Mouse (Mus musculus): ENCODE measurements around the gene Tuft1. TPM values are rescaled to one million over a fixed set of nuclear protein-coding genes. Genes with fewer than 3 reads are reported as not detected.
A peak's percentile ranks its signal among the peaks of the same experiment; 100 is the strongest.

Tuft1 gene
- polyA plus RNA-seq, 1 experiment from 2014 or later = 3.9 TPM

- Histone ChIP-seq H3K4me2 (replicated peaks; ENCODE audit: low read depth, low read length) (no peak overlapping the region), H3K4me3 (ENCODE audit: low read depth, low read length) (no peak overlapping the region), H3K27me3 (ENCODE audit: control insufficient read depth, insufficient read depth, low read length) (no peaks in the 10 kb centered on the region), H3K4me1 (replicated peaks; ENCODE audit: control insufficient read depth, insufficient read depth, low read length) (no peaks in the 10 kb centered on the region), H3K36me3 (ENCODE audit: control insufficient read depth, insufficient read depth, low read length) (no peaks in the 10 kb centered on the region), H3K9ac (ENCODE audit: low read depth, low read length) (no peak overlapping the region), H3K9me3 (ENCODE audit: control insufficient read depth, low read length) (no peaks in the 10 kb centered on the region), H3K27ac (ENCODE audit: low read depth, low read length) (no peak overlapping the region)
- DNase-seq (ENCODE audit: low spot score) (no peak), ATAC-seq (ENCODE audit: low FRiP score) (no peak)
- WGBS = 55% methylated on average over 7 of the region's 7 CpGs
Observed at GRCm38 (mm10) chr3:94613258-94613878, 45.3 kb downstream of the Tuft1 start.

GRCm38 (mm10) chr3:94612274-94612673 lies 46.4 kb downstream of the Tuft1 start:
- no peak for DNase-seq (ENCODE audit: low spot score)
- Histone ChIP-seq H3K27ac (ENCODE audit: low read depth, low read length) (no peak overlapping the region), H3K4me3 (ENCODE audit: low read depth, low read length) (no peak overlapping the region), H3K27me3 (ENCODE audit: control insufficient read depth, insufficient read depth, low read length) (no peaks in the 10 kb centered on the region), H3K36me3 (ENCODE audit: control insufficient read depth, insufficient read depth, low read length) (no peaks in the 10 kb centered on the region), H3K4me1 (replicated peaks; ENCODE audit: control insufficient read depth, insufficient read depth, low read length) (no peaks in the 10 kb centered on the region), H3K9ac (ENCODE audit: low read depth, low read length) (no peak overlapping the region), H3K9me3 (ENCODE audit: control insufficient read depth, low read length) (no peaks in the 10 kb centered on the region), H3K4me2 (replicated peaks; ENCODE audit: low read depth, low read length) (no peak overlapping the region)
- WGBS = 70% methylated on average over 1 of the region's 1 CpGs
- ATAC-seq (ENCODE audit: low FRiP score) = no peak

GRCm38 (mm10) chr3:94611834-94612233 lies 46.8 kb downstream of the Tuft1 start:
- WGBS = 77% methylated on average over 5 of the region's 5 CpGs
- no peak for ATAC-seq (ENCODE audit: low FRiP score)

GRCm38 (mm10) chr3:94611343-94611742 lies 47.3 kb downstream of the Tuft1 start:
- Histone ChIP-seq H3K27ac (ENCODE audit: low read depth, low read length) (no peak overlapping the region), H3K36me3 (ENCODE audit: control insufficient read depth, insufficient read depth, low read length) (no peaks in the 10 kb centered on the region), H3K4me2 (replicated peaks; ENCODE audit: low read depth, low read length) (no peak overlapping the region), H3K9ac (ENCODE audit: low read depth, low read length) (no peak overlapping the region), H3K4me3 (ENCODE audit: low read depth, low read length) (no peak overlapping the region), H3K4me1 (replicated peaks; ENCODE audit: control insufficient read depth, insufficient read depth, low read length) (no peaks in the 10 kb centered on the region), H3K27me3 (ENCODE audit: control insufficient read depth, insufficient read depth, low read length) (no peaks in the 10 kb centered on the region), H3K9me3 (ENCODE audit: control insufficient read depth, low read length) (no peaks in the 10 kb centered on the region)
- DNase-seq (ENCODE audit: low spot score) (no peak), ATAC-seq (ENCODE audit: low FRiP score) (no peak)
- WGBS = 70% methylated on average over 4 of the region's 4 CpGs

More at GRCm38 (mm10) chr3:94611834-94612233, 46.8 kb downstream of the Tuft1 start:
- Histone ChIP-seq H3K36me3 (ENCODE audit: control insufficient read depth, insufficient read depth, low read length) (no peaks in the 10 kb centered on the region), H3K9me3 (ENCODE audit: control insufficient read depth, low read length) (no peaks in the 10 kb centered on the region), H3K4me2 (replicated peaks; ENCODE audit: low read depth, low read length) (no peak overlapping the region), H3K4me1 (replicated peaks; ENCODE audit: control insufficient read depth, insufficient read depth, low read length) (no peaks in the 10 kb centered on the region), H3K4me3 (ENCODE audit: low read depth, low read length) (no peak overlapping the region), H3K27ac (ENCODE audit: low read depth, low read length) (no peak overlapping the region), H3K9ac (ENCODE audit: low read depth, low read length) (no peak overlapping the region), H3K27me3 (ENCODE audit: control insufficient read depth, insufficient read depth, low read length) (no peaks in the 10 kb centered on the region)
- DNase-seq (ENCODE audit: low spot score) = no peak

GRCm38 (mm10) chr3:94610581-94610980 lies 48.1 kb downstream of the Tuft1 start:
- ATAC-seq (ENCODE audit: low FRiP score) = no peak
- no peak overlapping the region for H3K9ac ChIP-seq (ENCODE audit: low read depth, low read length)
- no peak overlapping the region for H3K4me3 ChIP-seq (ENCODE audit: low read depth, low read length)
- H3K4me1 ChIP-seq (replicated peaks; ENCODE audit: control insufficient read depth, insufficient read depth, low read length) = no peaks in the 10 kb centered on the region
- no peak for DNase-seq (ENCODE audit: low spot score)
- no peaks in the 10 kb centered on the region for H3K9me3 ChIP-seq (ENCODE audit: control insufficient read depth, low read length)
- no peak overlapping the region for H3K27ac ChIP-seq (ENCODE audit: low read depth, low read length)
- WGBS = 79% methylated on average over 2 of the region's 2 CpGs
- H3K4me2 ChIP-seq (replicated peaks; ENCODE audit: low read depth, low read length) = no peak overlapping the region
- H3K27me3 ChIP-seq (ENCODE audit: control insufficient read depth, insufficient read depth, low read length) = no peaks in the 10 kb centered on the region
- H3K36me3 ChIP-seq (ENCODE audit: control insufficient read depth, insufficient read depth, low read length) = no peaks in the 10 kb centered on the region

- H3K4me2 ChIP-seq (replicated peaks; ENCODE audit: low read depth, low read length) = no peak overlapping the region
- ATAC-seq (ENCODE audit: low FRiP score) (no peak), DNase-seq (ENCODE audit: low spot score) (no peak)
- no peaks in the 10 kb centered on the region for H3K4me1 ChIP-seq (replicated peaks; ENCODE audit: control insufficient read depth, insufficient read depth, low read length)
- H3K36me3 ChIP-seq (ENCODE audit: control insufficient read depth, insufficient read depth, low read length) = no peaks in the 10 kb centered on the region
- no peak overlapping the region for H3K27ac ChIP-seq (ENCODE audit: low read depth, low read length)
- H3K9ac ChIP-seq (ENCODE audit: low read depth, low read length) = no peak overlapping the region
- WGBS = 97% methylated on average over 3 of the region's 3 CpGs
- H3K4me3 ChIP-seq (ENCODE audit: low read depth, low read length) = no peak overlapping the region
- no peaks in the 10 kb centered on the region for H3K9me3 ChIP-seq (ENCODE audit: control insufficient read depth, low read length)
- H3K27me3 ChIP-seq (ENCODE audit: control insufficient read depth, insufficient read depth, low read length) = no peaks in the 10 kb centered on the region
Observed at GRCm38 (mm10) chr3:94609621-94610020, 49.1 kb downstream of the Tuft1 start.

GRCm38 (mm10) chr3:94601959-94602358 lies 56.7 kb downstream of the Tuft1 start:
- H3K4me3 ChIP-seq (ENCODE audit: low read depth, low read length) = no peak overlapping the region

GRCm38 (mm10) chr3:94597224-94597779 lies 61.4 kb downstream of the Tuft1 start:
- no peak overlapping the region for H3K4me2 ChIP-seq (replicated peaks; ENCODE audit: low read depth, low read length)
- DNase-seq (ENCODE audit: low spot score) (no peak), ATAC-seq (ENCODE audit: low FRiP score) (no peak)
- no peak overlapping the region for H3K9ac ChIP-seq (ENCODE audit: low read depth, low read length)
- no peak overlapping the region for H3K27ac ChIP-seq (ENCODE audit: low read depth, low read length)
- H3K27me3 ChIP-seq (ENCODE audit: control insufficient read depth, insufficient read depth, low read length) = no peaks in the 10 kb centered on the region
- WGBS = 87% methylated on average over 3 of the region's 3 CpGs
- no peaks in the 10 kb centered on the region for H3K4me1 ChIP-seq (replicated peaks; ENCODE audit: control insufficient read depth, insufficient read depth, low read length)
- no peak overlapping the region for H3K4me3 ChIP-seq (ENCODE audit: low read depth, low read length)
- H3K36me3 ChIP-seq (ENCODE audit: control insufficient read depth, insufficient read depth, low read length) = no peaks in the 10 kb centered on the region
- no peaks in the 10 kb centered on the region for H3K9me3 ChIP-seq (ENCODE audit: control insufficient read depth, low read length)

More at GRCm38 (mm10) chr3:94601959-94602358, 56.7 kb downstream of the Tuft1 start:
- no peak overlapping the region for H3K4me2 ChIP-seq (replicated peaks; ENCODE audit: low read depth, low read length)
- no peaks in the 10 kb centered on the region for H3K4me1 ChIP-seq (replicated peaks; ENCODE audit: control insufficient read depth, insufficient read depth, low read length)
- 3% methylated on average over 4 of the region's 4 CpGs for WGBS
- DNase-seq (ENCODE audit: low spot score) (peak; percentile 71), ATAC-seq (ENCODE audit: low FRiP score) (no peak)
- no peaks in the 10 kb centered on the region for H3K9me3 ChIP-seq (ENCODE audit: control insufficient read depth, low read length)
- no peaks in the 10 kb centered on the region for H3K36me3 ChIP-seq (ENCODE audit: control insufficient read depth, insufficient read depth, low read length)
- H3K9ac ChIP-seq (ENCODE audit: low read depth, low read length) = no peak overlapping the region
- H3K27me3 ChIP-seq (ENCODE audit: control insufficient read depth, insufficient read depth, low read length) = no peaks in the 10 kb centered on the region
- no peak overlapping the region for H3K27ac ChIP-seq (ENCODE audit: low read depth, low read length)

GRCm38 (mm10) chr3:94595871-94596287 lies 62.8 kb downstream of the Tuft1 start:
- 94% methylated on average over 6 of the region's 6 CpGs for WGBS

More at GRCm38 (mm10) chr3:94595871-94596287, 62.8 kb downstream of the Tuft1 start:
- H3K36me3 ChIP-seq (ENCODE audit: control insufficient read depth, insufficient read depth, low read length) = no peaks in the 10 kb centered on the region
- no peaks in the 10 kb centered on the region for H3K9me3 ChIP-seq (ENCODE audit: control insufficient read depth, low read length)
- H3K27me3 ChIP-seq (ENCODE audit: control insufficient read depth, insufficient read depth, low read length) = no peaks in the 10 kb centered on the region
- no peak for ATAC-seq (ENCODE audit: low FRiP score)
- H3K9ac ChIP-seq (ENCODE audit: low read depth, low read length) = no peak overlapping the region
- no peak overlapping the region for H3K4me3 ChIP-seq (ENCODE audit: low read depth, low read length)
- H3K27ac ChIP-seq (ENCODE audit: low read depth, low read length) = no peak overlapping the region
- no peaks in the 10 kb centered on the region for H3K4me1 ChIP-seq (replicated peaks; ENCODE audit: control insufficient read depth, insufficient read depth, low read length)
- no peak overlapping the region for H3K4me2 ChIP-seq (replicated peaks; ENCODE audit: low read depth, low read length)
- no peak for DNase-seq (ENCODE audit: low spot score)

All from hindbrain, embryonic 11.5 days (tissue).